Mouse (Mus musculus) hindbrain, embryonic 15.5 days (tissue): Measurements from ENCODE around the gene Gm39566. TPM values are rescaled to one million over a fixed set of nuclear protein-coding genes. Genes with fewer than 3 reads are reported as not detected.

Source experiments
- ATAC-seq: fragments of 200-750 bp; cut with Nextera tagmentation; 2 replicates; pipeline ENCODE4 v1.8.0; 2017; ENCODE audit warnings: low read depth, moderate number of reproducible peaks, moderate TSS enrichment; ENCODE audit not compliant: low FRiP score
- H3K27ac ChIP-seq: fragments of 300-500 bp; sonication (generic); replicated peaks from 2 replicates; pipeline ENCODE4 v1.5.1; 2015; ENCODE audit warnings: mild to moderate bottlenecking, inconsistent platforms
- H3K27me3 ChIP-seq: fragments of 300-500 bp; sonication (generic); 2 replicates; pipeline ENCODE4 v1.6.1; 2015; ENCODE audit warnings: control low read depth, inconsistent platforms
- H3K36me3 ChIP-seq: fragments of 300-500 bp; sonication (generic); 2 replicates; pipeline ENCODE4 v1.6.1; 2015; ENCODE audit warnings: control low read depth, inconsistent platforms
- H3K4me1 ChIP-seq: fragments of 300-500 bp; sonication (generic); replicated peaks from 2 replicates; pipeline ENCODE4 v1.6.1; 2015; ENCODE audit warnings: control low read depth, inconsistent platforms
- H3K4me2 ChIP-seq: fragments of 300-500 bp; sonication (generic); 2 replicates; pipeline ENCODE4 v1.6.1; 2015; ENCODE audit warnings: moderate library complexity, mild to moderate bottlenecking, inconsistent platforms
- H3K4me3 ChIP-seq: fragments of 300-500 bp; sonication (generic); 2 replicates; pipeline ENCODE4 v1.5.1; 2015; ENCODE audit warnings: mild to moderate bottlenecking, inconsistent platforms
- H3K9ac ChIP-seq: fragments of 300-500 bp; sonication (generic); 2 replicates; pipeline ENCODE4 v1.6.1; 2015; ENCODE audit warnings: inconsistent platforms
- H3K9me3 ChIP-seq: fragments of 300-500 bp; sonication (generic); 2 replicates; pipeline ENCODE4 v1.6.1; 2016; ENCODE audit warnings: control low read depth, inconsistent platforms
- WGBS: fragments of 180-500 bp; shearing (Covaris S2); methylation state at CpG from one replicate; pipeline ENCODE4 v1.1.7; 2015; 5-methylcytosine and 5-hydroxymethylcytosine counted together
- polyA plus RNA-seq: library from polyadenylated mRNA; unstranded; fragments of >200 nt; fragmentation: Nextera tagmentation; extraction: Ambion mirVana; gene quantifications from 2 replicates; pipeline ENCODE4 v1.2.1, GENCODE M21; 2015

Gm39566 gene
- polyA plus RNA-seq, 1 experiment from 2014 or later: not detected

DNA sequence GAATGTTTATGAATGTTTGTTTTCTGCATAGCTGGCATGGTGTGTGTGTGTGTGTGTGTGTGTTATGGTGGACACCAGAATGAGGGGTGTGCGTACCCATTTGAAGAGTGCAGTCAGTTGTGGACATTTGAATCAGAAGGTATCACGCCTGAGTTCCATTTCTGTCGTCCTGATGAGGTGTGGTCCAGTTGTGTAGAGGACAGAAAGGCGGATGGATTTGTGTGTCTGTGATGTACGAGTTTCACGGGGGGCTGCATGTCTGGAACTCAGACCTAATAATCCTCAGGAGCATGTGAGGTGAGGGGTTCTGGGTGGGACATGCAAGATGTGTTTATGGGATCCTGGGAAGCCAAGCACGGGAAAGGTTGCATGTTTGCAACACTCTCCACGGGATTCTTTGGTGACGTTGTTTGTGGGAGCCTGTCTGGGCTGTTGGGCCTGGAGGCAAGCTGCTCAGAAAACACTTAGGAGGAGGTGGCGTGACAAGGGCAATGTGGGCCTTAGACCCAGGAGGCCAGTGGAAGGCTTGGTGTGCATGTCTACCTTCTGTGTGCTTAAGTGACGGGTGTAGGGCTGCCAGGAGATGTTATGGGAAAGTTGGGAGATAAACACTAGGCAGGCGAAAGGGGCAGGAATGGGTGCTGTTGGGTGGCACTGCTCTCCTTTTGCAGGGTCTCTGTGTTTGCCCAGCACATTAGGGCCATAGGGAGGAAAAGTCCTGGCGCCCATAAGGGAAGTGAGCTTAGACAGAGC lies 48.0 kb downstream of the Gm39566 start:
- peaks cover 24% of the 10 kb centered on the region for H3K4me1 ChIP-seq
- H3K27ac ChIP-seq: peak overlapping the region; percentile 93; the same call in 1 of the 2 replicates
- peak overlapping the region; percentile 97 for H3K9ac ChIP-seq
- H3K27me3 ChIP-seq: no peaks in the 10 kb centered on the region
- H3K9me3 ChIP-seq: no peaks in the 10 kb centered on the region
- 58% methylated on average over 13 of the region's 13 CpGs for WGBS
- ATAC-seq: no peak
- H3K4me2 ChIP-seq: peak overlapping the region; percentile 86
- peak overlapping the region; percentile 94 for H3K4me3 ChIP-seq
- 0 out of 2 replicates have a peak, but pooled peaks cover 2% of the 10 kb centered on the region for H3K36me3 ChIP-seq

GRCm38 (mm10) chr11:69766126-69766609 lies 48.9 kb downstream of the Gm39566 start:
- Histone ChIP-seq H3K9me3 (no peaks in the 10 kb centered on the region), H3K36me3 (no peaks in the 10 kb centered on the region), H3K4me2 (peak overlapping the region; percentile 86), H3K9ac (peak overlapping the region; percentile 97), H3K27me3 (no peaks in the 10 kb centered on the region), H3K4me1 (peaks cover 24% of the 10 kb centered on the region), H3K27ac (peak overlapping the region; percentile 93), H3K4me3 (peak overlapping the region; percentile 94)
- peak; percentile 88 for ATAC-seq
- under 1% methylated on average over 31 of the region's 37 CpGs for WGBS

DNA sequence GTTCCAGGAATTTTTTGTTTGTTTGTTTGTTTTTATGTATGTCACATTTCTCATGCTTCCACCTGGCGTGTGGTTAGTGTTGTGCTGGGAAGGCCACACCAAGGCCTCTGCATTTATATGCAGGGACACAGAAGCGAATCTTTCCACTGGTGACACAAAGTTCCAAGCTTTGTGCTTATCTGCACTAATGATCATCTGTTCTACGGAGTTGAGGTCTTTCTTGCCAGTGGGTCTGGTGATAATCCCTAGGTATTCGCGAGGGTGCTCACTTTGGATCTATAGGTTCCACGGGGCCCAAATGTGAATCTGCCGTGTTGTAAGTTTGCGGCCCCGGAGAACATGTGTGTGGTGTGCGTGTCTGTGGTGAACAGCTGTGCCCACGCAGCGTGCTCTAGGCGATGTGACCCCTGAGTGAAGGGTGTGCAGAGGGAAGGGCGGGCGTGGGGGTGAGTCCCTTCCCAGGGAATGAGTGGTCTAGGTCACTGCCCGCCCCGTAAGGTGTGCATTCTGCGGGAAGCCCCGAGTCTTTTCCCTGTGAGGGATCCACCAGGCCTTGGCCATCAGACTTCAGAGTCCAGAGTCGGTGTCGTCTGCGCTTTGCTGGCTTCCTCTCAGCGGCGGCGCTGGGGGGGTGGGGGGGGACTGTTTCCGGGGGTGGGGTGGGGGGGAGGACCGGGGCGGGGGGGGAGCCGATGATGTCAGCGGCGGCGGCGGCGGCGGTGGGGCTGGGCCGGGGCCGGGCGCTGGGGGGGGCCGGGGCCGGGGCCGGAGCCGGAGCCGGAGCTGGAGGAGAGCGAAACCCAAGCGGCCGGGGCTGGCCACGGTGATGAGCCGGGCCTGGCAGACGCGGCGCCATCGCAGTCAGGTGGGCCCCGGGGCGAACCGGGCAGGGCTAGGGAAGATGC lies 49.6 kb downstream of the Gm39566 start, which contains the start of gene Zbtb4:
TSS of gene Zbtb4 (plus strand) at position 692 of the 905 bp plus-strand sequence.
- ATAC-seq: peak; percentile 65
- H3K4me2 ChIP-seq: peak within 1 kb of the TSS; percentile 86
- WGBS: 15% methylated on average over 46 of the region's 55 CpGs
- H3K36me3 ChIP-seq: no peaks in the 10 kb centered on the region
- H3K4me3 ChIP-seq: peak within 1 kb of the TSS; percentile 94
- no peaks in the 10 kb centered on the region for H3K27me3 ChIP-seq
- H3K27ac ChIP-seq: peak within 1 kb of the TSS; percentile 93
- peak within 1 kb of the TSS; percentile 97 for H3K9ac ChIP-seq
- H3K4me1 ChIP-seq: peaks cover 29% of the 10 kb centered on the region
- no peaks in the 10 kb centered on the region for H3K9me3 ChIP-seq

- ATAC-seq: no peak
- H3K4me1 ChIP-seq: peaks cover 39% of the 10 kb centered on the region
- 75% methylated on average over 7 of the region's 7 CpGs for WGBS
- H3K36me3 ChIP-seq: no peaks in the 10 kb centered on the region
- H3K27me3 ChIP-seq: no peaks in the 10 kb centered on the region
- no peak overlapping the region for H3K4me2 ChIP-seq
- no peak overlapping the region for H3K27ac ChIP-seq
- no peaks in the 10 kb centered on the region for H3K9me3 ChIP-seq
- H3K4me3 ChIP-seq: no peak overlapping the region
- no peak overlapping the region for H3K9ac ChIP-seq
Observed at GRCm38 (mm10) chr11:69763551-69763950, 51.5 kb downstream of the Gm39566 start.

GRCm38 (mm10) chr11:69761868-69762267 lies 53.2 kb downstream of the Gm39566 start, which contains the start of gene Slc35g3:
Slc35g3 (minus strand) TSS chr11:69761968.
- Histone ChIP-seq H3K4me1 (peaks cover 33% of the 10 kb centered on the region), H3K4me2 (no peak within 1 kb of the TSS), H3K36me3 (no peaks in the 10 kb centered on the region), H3K9me3 (no peaks in the 10 kb centered on the region), H3K27me3 (no peaks in the 10 kb centered on the region), H3K4me3 (no peak within 1 kb of the TSS), H3K27ac (peak within 1 kb of the TSS; percentile 97), H3K9ac (no peak within 1 kb of the TSS)
- no peak for ATAC-seq
- 79% methylated on average over 1 of the region's 1 CpGs for WGBS

Other genes with a start within 250 kb of the Gm39566 start
- gene Wrap53, start 235.0 kb downstream of the Gm39566 start, polyA plus RNA-seq: 19.6 and 20.6 TPM in 2 replicates
- gene Trp53, start 234.9 kb downstream of the Gm39566 start, polyA plus RNA-seq: 61.1 and 64.2 TPM in 2 replicates
- 71.9 and 89.4 TPM in 2 replicates for gene Atp1b2, start 209.4 kb downstream of the Gm39566 start, polyA plus RNA-seq
- not detected in 2 replicates for gene Shbg, start 197.4 kb downstream of the Gm39566 start, polyA plus RNA-seq
- 22.5 and 23.9 TPM in 2 replicates for gene Sat2, start 193.3 kb downstream of the Gm39566 start, polyA plus RNA-seq
- 41.3 and 41.5 TPM in 2 replicates for gene Fxr2, start 182.3 kb downstream of the Gm39566 start, polyA plus RNA-seq
- not detected in 2 replicates for gene Sox15, start 160.0 kb downstream of the Gm39566 start, polyA plus RNA-seq
- 101 and 108 TPM in 2 replicates for gene Mpdu1, start 152.7 kb downstream of the Gm39566 start, polyA plus RNA-seq
- 10.3 and 12.2 TPM in 2 replicates for gene Cd68, start 149.1 kb downstream of the Gm39566 start, polyA plus RNA-seq
- gene Eif4a1, start 142.9 kb downstream of the Gm39566 start, polyA plus RNA-seq: 476 and 491 TPM in 2 replicates
- 101 and 103 TPM in 2 replicates for gene Senp3, start 133.2 kb downstream of the Gm39566 start, polyA plus RNA-seq
- 0.61 and 0.76 TPM in 2 replicates for gene Tnfsf13, start 129.5 kb downstream of the Gm39566 start, polyA plus RNA-seq
- 3.5 and 5.0 TPM in 2 replicates for gene Tnfsf12, start 119.4 kb downstream of the Gm39566 start, polyA plus RNA-seq
- 1.2 and 1.9 TPM in 2 replicates for gene Tnfsfm13, start 119.2 kb downstream of the Gm39566 start, polyA plus RNA-seq
- 15.6 and 16.6 TPM in 2 replicates for gene Polr2a, start 56.7 kb downstream of the Gm39566 start, polyA plus RNA-seq
- gene Slc35g3, start 53.3 kb downstream of the Gm39566 start, polyA plus RNA-seq: 0.51 and 0.66 TPM in 2 replicates
- gene Zbtb4, start 49.4 kb downstream of the Gm39566 start, polyA plus RNA-seq: 5.2 and 5.3 TPM in 2 replicates
- gene Chrnb1, start 19.4 kb downstream of the Gm39566 start, polyA plus RNA-seq: 1.2 and 2.2 TPM in 2 replicates
- gene Fgf11, start 13.4 kb downstream of the Gm39566 start, polyA plus RNA-seq: 5.7 and 7.1 TPM in 2 replicates
- gene Tmem102, start 9.7 kb downstream of the Gm39566 start, polyA plus RNA-seq: 1.1 and 2.0 TPM in 2 replicates
- gene Spem2, start 3.2 kb upstream of the Gm39566 start, polyA plus RNA-seq: not detected in 2 replicates
- 0.21 and 0.34 TPM in 2 replicates for gene Spem1, start 6.9 kb upstream of the Gm39566 start, polyA plus RNA-seq
- 20.9 and 21.0 TPM in 2 replicates for gene Nlgn2, start 22.5 kb upstream of the Gm39566 start, polyA plus RNA-seq
- 375 and 391 TPM in 2 replicates for gene Tmem256, start 23.2 kb upstream of the Gm39566 start, polyA plus RNA-seq
- 46.0 and 47.5 TPM in 2 replicates for gene Plscr3, start 31.1 kb upstream of the Gm39566 start, polyA plus RNA-seq
- gene Tnk1, start 43.4 kb upstream of the Gm39566 start, polyA plus RNA-seq: 0.10 and 0.12 TPM in 2 replicates
- not detected in 2 replicates for gene Tmem95, start 62.7 kb upstream of the Gm39566 start, polyA plus RNA-seq
- 2.0 and 2.4 TPM in 2 replicates for gene Kctd11, start 66.1 kb upstream of the Gm39566 start, polyA plus RNA-seq
- gene Acap1, start 80.2 kb upstream of the Gm39566 start, polyA plus RNA-seq: 0.52 and 0.58 TPM in 2 replicates
- gene 2810408A11Rik, start 85.7 kb upstream of the Gm39566 start, polyA plus RNA-seq: 8.8 TPM in 2 replicates
- 16.6 and 19.9 TPM in 2 replicates for gene Neurl4, start 85.8 kb upstream of the Gm39566 start, polyA plus RNA-seq
- 68.4 and 69.9 TPM in 2 replicates for gene Gps2, start 98.6 kb upstream of the Gm39566 start, polyA plus RNA-seq
- gene Eif5a, start 106.7 kb upstream of the Gm39566 start, polyA plus RNA-seq: 1,083 and 1,119 TPM in 2 replicates
- 6.7 and 6.8 TPM in 2 replicates for gene Ybx2, start 120.5 kb upstream of the Gm39566 start, polyA plus RNA-seq
- gene Slc2a4, start 132.9 kb upstream of the Gm39566 start, polyA plus RNA-seq: 3.4 and 4.1 TPM in 2 replicates
- gene Cldn7, start 149.5 kb upstream of the Gm39566 start, polyA plus RNA-seq: 0.34 and 1.0 TPM in 2 replicates
- gene Ctdnep1, start 165.9 kb upstream of the Gm39566 start, polyA plus RNA-seq: 23.5 and 27.1 TPM in 2 replicates
- gene Elp5, start 167.2 kb upstream of the Gm39566 start, polyA plus RNA-seq: 163 and 174 TPM in 2 replicates
- 561 and 571 TPM in 2 replicates for gene Gabarap, start 175.8 kb upstream of the Gm39566 start, polyA plus RNA-seq
- gene Phf23, start 180.5 kb upstream of the Gm39566 start, polyA plus RNA-seq: 56.1 and 62.2 TPM in 2 replicates
- 26.4 and 28.7 TPM in 2 replicates for gene Dvl2, start 185.3 kb upstream of the Gm39566 start, polyA plus RNA-seq
- gene Acadvl, start 200.1 kb upstream of the Gm39566 start, polyA plus RNA-seq: 58.0 and 62.2 TPM in 2 replicates
- gene Dlg4, start 201.6 kb upstream of the Gm39566 start, polyA plus RNA-seq: 23.8 and 24.1 TPM in 2 replicates
- gene Asgr1, start 238.8 kb upstream of the Gm39566 start, polyA plus RNA-seq: 2.8 and 4.7 TPM in 2 replicates